Mouse (Mus musculus): Measurements from ENCODE around the gene Cryba1. TPM values are rescaled to one million over a fixed set of nuclear protein-coding genes. Genes with fewer than 3 reads are reported as not detected.
"Not testable (repeated sequence)": the region's sequence is repeated elsewhere in the genome, so short reads cannot be mapped to it uniquely, and the experiment has no call there.

Gene Cryba1
- polyA plus RNA-seq, 1 experiment from 2014 or later: not detected

DNA sequence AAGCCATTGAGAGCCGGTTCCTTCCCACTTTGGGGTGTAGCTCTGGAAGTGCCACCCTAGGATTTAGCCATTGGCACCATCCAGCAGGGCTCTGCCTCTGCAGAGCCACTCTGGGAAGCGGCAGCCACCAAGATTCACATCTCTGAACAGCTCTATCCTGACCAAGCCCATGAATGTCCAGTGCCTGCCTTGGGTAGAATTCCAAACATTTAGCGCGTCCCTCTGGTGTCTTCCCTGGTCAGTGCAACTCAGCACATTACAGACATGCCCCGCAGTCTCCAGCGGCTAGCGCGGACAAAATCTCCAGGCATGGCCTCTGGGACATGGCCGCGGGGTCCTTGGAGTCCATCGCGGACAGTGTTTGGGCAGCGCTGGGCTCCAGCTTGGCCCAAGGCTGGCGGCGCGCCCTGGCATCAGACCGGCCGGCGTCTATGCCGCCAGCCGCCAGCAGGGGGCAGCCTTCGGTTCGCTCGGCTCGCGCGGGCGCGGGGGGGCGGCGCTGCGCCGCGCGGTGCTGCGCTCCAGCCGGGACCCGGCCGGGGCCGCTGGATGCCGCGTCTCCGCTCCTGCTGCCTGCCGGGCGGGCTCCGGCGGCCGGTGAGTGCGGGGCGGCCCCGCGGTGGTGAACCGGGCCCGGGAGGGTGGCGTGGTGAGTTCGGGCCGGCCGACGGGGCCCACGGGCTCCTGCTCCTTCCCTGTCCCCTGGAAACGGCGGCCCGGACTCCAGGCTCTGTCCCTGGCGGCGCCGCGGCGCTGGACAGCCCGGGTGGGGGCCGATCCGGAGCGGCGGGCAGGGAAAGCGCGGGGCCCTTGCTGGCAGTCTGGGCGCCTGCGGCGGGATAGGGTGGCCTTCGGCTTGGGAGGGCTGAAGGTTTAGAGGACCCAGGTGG, 37.9 kb upstream of the Cryba1 start, which contains the start of gene Myo18a:
Gene Myo18a, plus strand, starts transcription at position 464 of the 890 bp plus-strand sequence.
- H3K9ac ChIP-seq (ENCODE audit: low read depth, low read length): peak within 1 kb of the TSS; percentile 86
- H3K9me3 ChIP-seq (ENCODE audit: control insufficient read depth, low read length): no peaks in the 10 kb centered on the region
- WGBS: 3% methylated on average over 76 of the region's 79 CpGs
- ATAC-seq (replicated peaks; ENCODE audit: low FRiP score) (peak; percentile 68), DNase-seq (ENCODE audit: low spot score) (peak; percentile 83)
- H3K27me3 ChIP-seq (replicated peaks; ENCODE audit: control insufficient read depth, insufficient read depth, low read length): no peaks in the 10 kb centered on the region
- H3K4me3 ChIP-seq (ENCODE audit: low read depth, low read length): peak within 1 kb of the TSS; percentile 87
- H3K27ac ChIP-seq (ENCODE audit: low read depth, low read length): peak within 1 kb of the TSS; percentile 77
- H3K36me3 ChIP-seq (ENCODE audit: control insufficient read depth, insufficient read depth, low read length): no peaks in the 10 kb centered on the region
- H3K4me2 ChIP-seq: peak within 1 kb of the TSS; percentile 100
- peaks cover 44% of the 10 kb centered on the region for H3K4me1 ChIP-seq (replicated peaks; ENCODE audit: control insufficient read depth, insufficient read depth, low read length)

DNA sequence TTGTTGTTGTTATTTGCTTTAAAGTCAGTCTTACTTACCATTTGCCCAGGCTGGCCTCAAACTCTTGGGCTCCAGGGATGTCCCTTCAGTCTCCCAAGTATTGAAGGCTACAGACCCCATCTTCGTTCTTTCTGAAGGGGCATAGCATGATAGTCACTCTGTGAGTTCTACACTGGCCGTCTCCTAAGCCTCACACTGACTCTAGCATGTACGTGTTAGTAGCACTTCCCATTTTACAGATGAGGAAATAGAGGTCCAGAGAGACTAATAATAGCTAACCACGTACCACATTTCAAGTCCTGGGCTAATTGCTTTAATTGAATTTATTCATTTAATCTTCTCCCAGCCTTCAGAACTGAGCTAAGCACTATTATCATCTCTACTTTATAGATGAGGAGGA, 34.9 kb upstream of the Cryba1 start:
- Histone ChIP-seq H3K27ac (ENCODE audit: low read depth, low read length) (no peak overlapping the region), H3K4me1 (replicated peaks; ENCODE audit: control insufficient read depth, insufficient read depth, low read length) (peaks cover 16% of the 10 kb centered on the region), H3K36me3 (ENCODE audit: control insufficient read depth, insufficient read depth, low read length) (no peaks in the 10 kb centered on the region), H3K4me2 (no peak overlapping the region), H3K4me3 (ENCODE audit: low read depth, low read length) (no peak overlapping the region), H3K27me3 (replicated peaks; ENCODE audit: control insufficient read depth, insufficient read depth, low read length) (no peaks in the 10 kb centered on the region), H3K9me3 (ENCODE audit: control insufficient read depth, low read length) (no peaks in the 10 kb centered on the region), H3K9ac (ENCODE audit: low read depth, low read length) (no peak overlapping the region)
- DNase-seq (ENCODE audit: low spot score) (no peak), ATAC-seq (replicated peaks; ENCODE audit: low FRiP score) (no peak)
- WGBS: 56% methylated on average over 4 of the region's 4 CpGs

- Histone ChIP-seq H3K9me3 (ENCODE audit: control insufficient read depth, low read length) (no peaks in the 10 kb centered on the region), H3K4me1 (replicated peaks; ENCODE audit: control insufficient read depth, insufficient read depth, low read length) (peaks cover 16% of the 10 kb centered on the region), H3K4me3 (ENCODE audit: low read depth, low read length) (no peak overlapping the region), H3K36me3 (ENCODE audit: control insufficient read depth, insufficient read depth, low read length) (no peaks in the 10 kb centered on the region), H3K27me3 (replicated peaks; ENCODE audit: control insufficient read depth, insufficient read depth, low read length) (no peaks in the 10 kb centered on the region), H3K9ac (ENCODE audit: low read depth, low read length) (no peak overlapping the region), H3K4me2 (0 out of 2 replicates have a peak overlapping the region, but pooled peaks have one; percentile 22), H3K27ac (ENCODE audit: low read depth, low read length) (0 out of 2 replicates have a peak overlapping the region, but pooled peaks have one; percentile 4)
- 47% methylated on average over 3 of the region's 3 CpGs for WGBS
- no peak for ATAC-seq (replicated peaks; ENCODE audit: low FRiP score)
- no peak for DNase-seq (ENCODE audit: low spot score)
Observed at GRCm38 (mm10) chr11:77753469-77753868, 28.4 kb upstream of the Cryba1 start.

GRCm38 (mm10) chr11:77752525-77752924, 27.4 kb upstream of the Cryba1 start:
- DNase-seq (ENCODE audit: low spot score): no peak
- H3K9ac ChIP-seq (ENCODE audit: low read depth, low read length): no peak overlapping the region
- peak overlapping the region; percentile 46; the same call in 1 of the 2 replicates for H3K27ac ChIP-seq (ENCODE audit: low read depth, low read length)

GRCm38 (mm10) chr11:77748996-77749395, 23.9 kb upstream of the Cryba1 start:
- ATAC-seq (replicated peaks; ENCODE audit: low FRiP score): no peak
- Histone ChIP-seq H3K4me1 (replicated peaks; ENCODE audit: control insufficient read depth, insufficient read depth, low read length) (peaks cover 25% of the 10 kb centered on the region), H3K27ac (ENCODE audit: low read depth, low read length) (no peak overlapping the region), H3K36me3 (ENCODE audit: control insufficient read depth, insufficient read depth, low read length) (no peaks in the 10 kb centered on the region), H3K9me3 (ENCODE audit: control insufficient read depth, low read length) (no peaks in the 10 kb centered on the region), H3K4me2 (no peak overlapping the region), H3K27me3 (replicated peaks; ENCODE audit: control insufficient read depth, insufficient read depth, low read length) (no peaks in the 10 kb centered on the region), H3K9ac (ENCODE audit: low read depth, low read length) (no peak overlapping the region), H3K4me3 (ENCODE audit: low read depth, low read length) (no peak overlapping the region)
- 82% methylated on average over 5 of the region's 5 CpGs for WGBS
- no peak for DNase-seq (ENCODE audit: low spot score)

More at GRCm38 (mm10) chr11:77752525-77752924, 27.4 kb upstream of the Cryba1 start:
- peak overlapping the region; percentile 36 for H3K4me2 ChIP-seq
- no peaks in the 10 kb centered on the region for H3K36me3 ChIP-seq (ENCODE audit: control insufficient read depth, insufficient read depth, low read length)
- ATAC-seq (replicated peaks; ENCODE audit: low FRiP score): peak; percentile 68; the same call in 1 of the 2 replicates
- no peak overlapping the region for H3K4me3 ChIP-seq (ENCODE audit: low read depth, low read length)
- 55% methylated on average over 5 of the region's 5 CpGs for WGBS
- no peaks in the 10 kb centered on the region for H3K27me3 ChIP-seq (replicated peaks; ENCODE audit: control insufficient read depth, insufficient read depth, low read length)
- peaks cover 16% of the 10 kb centered on the region for H3K4me1 ChIP-seq (replicated peaks; ENCODE audit: control insufficient read depth, insufficient read depth, low read length)
- no peaks in the 10 kb centered on the region for H3K9me3 ChIP-seq (ENCODE audit: control insufficient read depth, low read length)

GRCm38 (mm10) chr11:77747103-77747502, 22.0 kb upstream of the Cryba1 start:
- not testable (repeated sequence) for H3K36me3 ChIP-seq (ENCODE audit: control insufficient read depth, insufficient read depth, low read length); H3K27me3 ChIP-seq (replicated peaks; ENCODE audit: control insufficient read depth, insufficient read depth, low read length); H3K27ac ChIP-seq (ENCODE audit: low read depth, low read length); DNase-seq (ENCODE audit: low spot score); H3K9me3 ChIP-seq (ENCODE audit: control insufficient read depth, low read length); H3K4me2 ChIP-seq; ATAC-seq (replicated peaks; ENCODE audit: low FRiP score); H3K9ac ChIP-seq (ENCODE audit: low read depth, low read length); H3K4me3 ChIP-seq (ENCODE audit: low read depth, low read length)
- H3K4me1 ChIP-seq (replicated peaks; ENCODE audit: control insufficient read depth, insufficient read depth, low read length): peaks cover 12% of the 10 kb centered on the region
- 83% methylated on average over 13 of the region's 15 CpGs for WGBS

- Histone ChIP-seq H3K27ac (ENCODE audit: low read depth, low read length) (no peak overlapping the region), H3K4me1 (replicated peaks; ENCODE audit: control insufficient read depth, insufficient read depth, low read length) (peaks cover 9% of the 10 kb centered on the region), H3K27me3 (replicated peaks; ENCODE audit: control insufficient read depth, insufficient read depth, low read length) (no peaks in the 10 kb centered on the region), H3K4me3 (ENCODE audit: low read depth, low read length) (no peak overlapping the region), H3K4me2 (no peak overlapping the region), H3K9ac (ENCODE audit: low read depth, low read length) (no peak overlapping the region), H3K36me3 (ENCODE audit: control insufficient read depth, insufficient read depth, low read length) (no peaks in the 10 kb centered on the region), H3K9me3 (ENCODE audit: control insufficient read depth, low read length) (no peaks in the 10 kb centered on the region)
- WGBS: 61% methylated on average over 4 of the region's 4 CpGs
- DNase-seq (ENCODE audit: low spot score) (no peak), ATAC-seq (replicated peaks; ENCODE audit: low FRiP score) (peak; percentile 79)
Observed at GRCm38 (mm10) chr11:77746652-77747051, 21.6 kb upstream of the Cryba1 start.

DNA sequence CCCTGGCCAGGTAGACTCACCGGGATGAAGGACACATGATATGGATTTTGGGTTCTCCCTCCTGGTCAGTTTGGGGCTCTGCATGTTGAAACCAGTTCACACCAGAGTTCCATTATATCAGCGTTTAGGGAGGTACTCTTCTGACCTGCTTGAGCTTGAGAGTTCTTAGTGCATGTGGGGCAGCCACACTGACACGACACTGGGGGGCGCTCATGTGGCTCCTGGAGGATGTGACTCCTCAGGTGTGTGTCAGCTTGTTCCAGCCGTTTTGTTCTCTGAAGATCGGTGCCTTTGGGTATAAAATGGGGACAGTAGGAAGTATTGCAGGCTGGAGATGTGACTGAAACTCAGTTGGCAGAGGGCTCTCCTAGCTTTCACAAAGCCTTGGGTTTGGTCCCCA, 18.9 kb upstream of the Cryba1 start:
- H3K9me3 ChIP-seq (ENCODE audit: control insufficient read depth, low read length): no peaks in the 10 kb centered on the region
- DNase-seq (ENCODE audit: low spot score): no peak

More for the DNA sequence above, 18.9 kb upstream of the Cryba1 start:
- Histone ChIP-seq H3K4me2 (no peak overlapping the region), H3K4me3 (ENCODE audit: low read depth, low read length) (no peak overlapping the region), H3K4me1 (replicated peaks; ENCODE audit: control insufficient read depth, insufficient read depth, low read length) (peaks cover 9% of the 10 kb centered on the region), H3K9ac (ENCODE audit: low read depth, low read length) (no peak overlapping the region), H3K27ac (ENCODE audit: low read depth, low read length) (no peak overlapping the region), H3K27me3 (replicated peaks; ENCODE audit: control insufficient read depth, insufficient read depth, low read length) (no peaks in the 10 kb centered on the region), H3K36me3 (ENCODE audit: control insufficient read depth, insufficient read depth, low read length) (no peaks in the 10 kb centered on the region)
- 0 out of 2 replicates have a peak, but pooled peaks have one; percentile 45 for ATAC-seq (replicated peaks; ENCODE audit: low FRiP score)
- 33% methylated on average over 6 of the region's 6 CpGs for WGBS

Measured in liver, embryonic 11.5 days (tissue).